Mouse (Mus musculus): ENCODE measurements around the gene Hapln4.

Hapln4 gene

DNA sequence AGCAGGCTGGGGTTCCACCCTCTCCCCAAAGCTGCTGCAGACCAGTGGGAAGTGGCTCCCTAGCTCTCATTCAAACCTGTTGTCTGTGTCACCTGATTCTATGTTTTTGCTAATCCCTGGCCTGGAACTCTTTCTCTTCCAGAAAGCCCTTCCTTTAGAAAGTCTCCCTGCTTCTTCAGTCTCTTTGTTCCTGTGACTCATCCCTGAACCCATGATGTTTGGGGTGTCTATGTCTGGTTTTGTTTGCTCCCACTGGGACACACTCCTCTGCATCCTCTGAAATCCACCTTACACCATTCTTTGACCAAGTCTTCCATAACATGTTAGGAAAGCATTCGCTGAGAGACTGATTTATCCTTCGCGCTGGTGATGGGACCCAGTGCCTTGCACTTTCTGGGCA is 46.8 kb downstream of the Hapln4 start:
- in situ Hi-C loops (cut with MboI; ENCODE audit: low pct_unique_long_range_greater_than_20kb in 1 of 2, low sequenced_read_pairs in 2 of 2, unreplicated experiment in 1 of 2), result no loop called here

DNA sequence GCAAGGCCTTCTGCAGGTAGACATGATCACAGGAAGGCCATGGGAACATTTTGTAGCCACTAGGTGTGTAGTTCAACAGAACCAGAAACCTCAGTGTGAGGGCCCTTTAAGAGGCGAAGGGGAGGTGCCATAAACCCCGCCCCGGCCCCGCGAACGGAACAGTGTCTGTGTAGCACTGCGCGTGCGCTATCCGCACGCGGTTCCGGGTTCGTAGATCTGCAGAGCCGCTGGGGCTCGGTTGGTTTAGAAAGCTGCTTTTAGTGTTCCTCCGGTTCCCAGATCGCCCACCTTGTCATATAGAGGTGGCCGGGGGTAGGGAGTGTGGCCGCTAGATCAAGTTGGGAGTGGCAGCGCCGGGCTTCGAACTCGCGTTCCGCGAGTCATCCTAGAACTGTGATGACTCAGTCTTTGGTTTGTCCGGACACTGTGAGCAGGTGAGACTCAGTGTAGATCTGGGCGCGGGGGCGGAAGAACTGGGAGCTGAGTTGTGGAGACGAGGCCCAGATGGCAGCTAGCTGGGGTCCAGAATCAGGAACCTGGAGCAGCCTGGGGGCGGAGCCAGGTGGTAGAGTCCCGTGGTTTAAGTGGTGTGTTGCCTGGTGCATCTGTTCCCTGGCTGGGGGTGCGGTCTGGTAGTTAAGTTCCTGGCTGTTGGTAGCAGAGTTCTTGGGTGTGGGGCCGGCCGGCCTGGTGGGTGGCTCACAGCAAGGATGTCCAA is 48.1 kb downstream of the Hapln4 start, which contains the start of gene Nr2c2ap:
Nr2c2ap (plus strand) TSS at position 168 of the 718 bp plus-strand sequence.
- in situ Hi-C loops (cut with MboI; ENCODE audit: low pct_unique_long_range_greater_than_20kb in 1 of 2, low sequenced_read_pairs in 2 of 2, unreplicated experiment in 1 of 2), result no loop called here

DNA sequence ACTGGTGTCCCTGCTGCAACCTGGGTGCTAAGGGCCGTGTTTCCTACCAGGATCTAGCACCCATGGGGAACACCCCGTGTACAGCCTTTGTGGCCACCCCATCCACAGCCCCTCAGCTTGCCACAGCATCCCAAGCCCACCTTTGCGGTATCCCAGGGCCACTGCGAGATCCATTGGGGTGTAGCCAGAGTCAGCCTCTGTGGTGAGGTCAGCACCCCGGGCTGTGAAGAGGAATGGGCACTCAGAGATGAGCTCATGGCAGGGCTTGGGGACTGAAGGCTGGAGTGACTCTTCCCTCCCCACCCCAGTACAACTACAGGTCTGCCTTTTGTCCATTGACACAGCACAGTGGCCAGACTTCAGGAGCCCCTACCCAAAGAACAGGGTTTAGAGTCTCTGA is 50.8 kb downstream of the Hapln4 start:
- in situ Hi-C loops (cut with MboI; ENCODE audit: low pct_unique_long_range_greater_than_20kb in 1 of 2, low sequenced_read_pairs in 2 of 2, unreplicated experiment in 1 of 2), result no loop called here

DNA sequence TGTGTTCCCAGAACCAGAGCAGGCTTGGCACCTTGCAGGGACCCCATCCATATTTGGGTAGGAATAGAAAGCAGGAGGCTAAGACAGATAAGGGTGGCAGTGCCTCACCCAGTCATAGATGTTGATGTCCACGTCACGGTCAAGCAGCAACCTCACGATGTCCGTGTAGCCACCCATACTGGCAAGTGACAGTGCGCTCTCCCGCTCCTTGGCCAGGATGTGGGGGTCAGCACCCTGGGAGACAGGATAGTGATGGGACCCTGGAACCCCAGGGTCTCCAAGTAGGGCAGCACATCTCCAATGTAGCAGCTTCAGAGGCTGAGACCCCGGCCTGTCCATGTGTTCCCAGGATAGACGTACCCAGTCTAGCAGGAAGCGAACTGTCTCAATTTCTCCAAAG is 51.7 kb downstream of the Hapln4 start:
- in situ Hi-C loops (cut with MboI; ENCODE audit: low pct_unique_long_range_greater_than_20kb in 1 of 2, low sequenced_read_pairs in 2 of 2, unreplicated experiment in 1 of 2), result no loop called here

DNA sequence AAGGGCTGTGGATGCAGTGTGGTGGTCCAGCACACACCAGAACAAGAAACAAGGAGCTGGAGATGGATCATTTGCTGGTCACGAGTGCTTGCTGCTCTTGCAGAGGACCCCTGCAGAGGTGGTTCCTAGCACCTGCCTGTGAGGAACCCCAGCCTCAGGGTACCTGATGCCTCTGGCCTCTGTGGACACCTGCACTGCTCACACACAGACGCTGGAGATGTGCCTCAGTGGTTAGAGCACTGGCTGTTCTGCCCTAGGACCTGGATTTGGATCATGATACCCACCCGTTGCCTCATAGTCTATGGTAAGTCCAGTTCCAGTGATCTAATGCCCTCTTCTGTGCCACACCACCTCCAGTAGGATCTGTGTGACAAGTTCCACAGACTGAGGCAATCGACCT is 53.3 kb downstream of the Hapln4 start:
- in situ Hi-C loops (cut with MboI; ENCODE audit: low pct_unique_long_range_greater_than_20kb in 1 of 2, low sequenced_read_pairs in 2 of 2, unreplicated experiment in 1 of 2), result no loop called here

DNA sequence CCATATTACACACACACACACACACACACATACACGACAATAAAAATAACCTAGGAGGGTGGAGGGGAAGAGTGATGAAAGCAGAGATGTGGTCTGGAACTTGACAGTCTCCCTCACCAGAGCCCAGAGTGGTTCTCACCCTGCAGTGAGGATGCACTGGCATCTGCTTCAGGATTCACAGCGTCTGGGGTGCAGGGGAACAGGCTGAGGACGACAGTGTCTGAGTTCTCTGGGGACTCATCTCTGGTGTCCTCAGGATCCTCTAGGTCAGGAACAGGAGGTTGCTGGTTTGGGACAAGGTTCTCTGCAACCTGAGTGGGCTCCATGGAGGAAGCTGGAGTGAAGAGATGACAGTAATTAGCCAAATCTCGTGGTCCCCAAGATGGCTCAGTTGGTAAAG is 54.6 kb downstream of the Hapln4 start:
- in situ Hi-C loops (cut with MboI; ENCODE audit: low pct_unique_long_range_greater_than_20kb in 1 of 2, low sequenced_read_pairs in 2 of 2, unreplicated experiment in 1 of 2), result no loop called here

DNA sequence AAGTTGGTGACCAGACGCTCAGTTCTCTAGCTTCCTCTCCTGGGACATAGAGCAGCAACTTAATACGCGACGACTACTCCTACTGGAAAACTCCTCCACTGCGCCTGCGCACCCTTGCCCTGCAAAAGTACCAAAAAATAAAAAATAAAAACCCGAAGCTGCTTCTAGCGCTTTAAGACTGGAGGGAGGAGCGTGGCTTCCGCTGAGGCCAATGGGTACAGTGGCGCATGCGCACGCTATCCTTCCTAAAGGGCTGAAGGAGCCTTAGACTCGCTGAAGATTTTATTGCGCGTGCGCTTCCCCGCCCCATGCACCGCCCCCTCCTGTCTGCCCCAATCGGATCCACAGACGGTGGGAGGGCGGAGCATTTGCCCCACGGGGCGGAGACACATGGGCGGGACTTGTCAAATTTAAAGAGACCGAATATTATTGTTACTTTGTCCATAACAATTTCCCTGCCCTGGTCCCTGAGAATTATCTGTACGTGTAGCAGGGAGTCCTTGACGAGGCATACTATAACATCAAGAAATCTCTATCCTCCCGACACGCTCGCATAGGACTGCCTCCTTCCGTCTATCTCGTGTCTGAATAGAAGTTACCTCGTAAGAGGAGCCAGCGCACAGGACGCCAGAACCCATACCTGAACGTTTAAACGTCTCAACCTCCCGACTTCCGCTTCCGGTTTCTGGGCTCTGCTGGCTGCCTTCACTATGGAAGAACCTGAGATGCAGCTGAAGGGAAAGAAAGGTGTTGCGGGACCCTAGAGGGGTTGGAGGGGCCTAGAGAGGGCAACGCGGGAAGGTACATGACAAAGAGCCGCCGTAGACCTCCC is 56.0 kb downstream of the Hapln4 start, which contains the start of the genes Rfxank, Borcs8 and Mef2b:
Rfxank (minus strand) TSS at position 129 of the 832 bp plus-strand sequence.
Borcs8 (plus strand) TSS at position 474 of the 832 bp plus-strand sequence.
Mef2b (plus strand) TSS at position 686 of the 832 bp plus-strand sequence.
- in situ Hi-C loops (cut with MboI; ENCODE audit: low pct_unique_long_range_greater_than_20kb in 1 of 2, low sequenced_read_pairs in 2 of 2, unreplicated experiment in 1 of 2), result no loop called here

DNA sequence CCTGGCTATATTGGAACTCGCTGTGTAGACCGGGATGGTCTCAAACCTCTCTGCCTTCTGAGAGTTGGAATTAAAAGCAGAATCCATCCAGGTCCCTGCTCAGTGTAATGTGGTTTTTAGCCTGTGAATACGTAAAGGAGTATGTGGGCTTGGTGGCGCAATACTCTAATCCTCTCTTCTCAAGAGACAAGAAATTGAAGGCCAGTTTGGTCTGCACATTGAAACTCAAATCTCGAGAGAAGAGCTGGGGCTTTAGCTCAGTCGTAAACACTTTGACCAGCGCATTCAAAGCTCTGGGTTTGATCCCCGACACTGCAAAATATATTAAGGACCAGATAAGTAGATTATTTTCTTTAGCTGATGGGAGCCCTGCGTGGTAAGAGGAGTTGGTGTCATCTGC is 56.7 kb downstream of the Hapln4 start:
- in situ Hi-C loops (cut with MboI; ENCODE audit: low pct_unique_long_range_greater_than_20kb in 1 of 2, low sequenced_read_pairs in 2 of 2, unreplicated experiment in 1 of 2), result no loop called here

All from mouse embryonic stem cell (cell line).